Mouse (Mus musculus): ENCODE results near the gene Ccdc85c. TPM values are rescaled to one million over a fixed set of nuclear protein-coding genes. Genes with fewer than 3 reads are reported as not detected.
A peak's percentile ranks its signal among the peaks of the same experiment; 100 is the strongest.

The Ccdc85c gene
- polyA plus RNA-seq, 1 experiment from 2014 or later: 7.0 TPM

- no peaks in the 10 kb centered on the region for H3K27me3 ChIP-seq (ENCODE audit: control insufficient read depth, insufficient read depth, low read length)
- ATAC-seq (ENCODE audit: low FRiP score, low TSS enrichment) (no peak), DNase-seq (ENCODE audit: low spot score) (no peak)
- no peak overlapping the region for H3K4me2 ChIP-seq (replicated peaks; ENCODE audit: low read depth)
- H3K27ac ChIP-seq (replicated peaks): no peak overlapping the region
- no peaks in the 10 kb centered on the region; the same call in 1 of the 2 replicates for H3K4me1 ChIP-seq (replicated peaks; ENCODE audit: control insufficient read depth, insufficient read depth)
- TF ChIP-seq EP300 (optimal IDR thresholded peaks at IDR 0.05) (no peak), CTCF (IDR thresholded peaks at IDR 0.05; ENCODE audit: low read depth) (no peak)
- no peaks in the 10 kb centered on the region for H3K9me3 ChIP-seq (ENCODE audit: control insufficient read depth, low read length)
- no peaks in the 10 kb centered on the region for H3K36me3 ChIP-seq (ENCODE audit: control insufficient read depth, insufficient read depth, low read length)
- H3K9ac ChIP-seq (ENCODE audit: low read length): no peak overlapping the region
- 51% methylated on average over 18 of the region's 18 CpGs for WGBS
- no peak overlapping the region for H3K4me3 ChIP-seq (ENCODE audit: low read depth, low read length)
These were observed 61.9 kb downstream of the Ccdc85c start for GRCm38 (mm10) chr12:108213090-108214041.

- Histone ChIP-seq H3K36me3 (ENCODE audit: control insufficient read depth, insufficient read depth, low read length) (no peaks in the 10 kb centered on the region; the same call in 1 of the 2 replicates), H3K27ac (replicated peaks) (no peak overlapping the region), H3K4me1 (replicated peaks; ENCODE audit: control insufficient read depth, insufficient read depth) (no peaks in the 10 kb centered on the region), H3K9me3 (ENCODE audit: control insufficient read depth, low read length) (no peaks in the 10 kb centered on the region), H3K9ac (ENCODE audit: low read length) (no peak overlapping the region), H3K4me2 (replicated peaks; ENCODE audit: low read depth) (no peak overlapping the region), H3K27me3 (ENCODE audit: control insufficient read depth, insufficient read depth, low read length) (no peaks in the 10 kb centered on the region), H3K4me3 (ENCODE audit: low read depth, low read length) (no peak overlapping the region)
- ATAC-seq (ENCODE audit: low FRiP score, low TSS enrichment) (no peak), DNase-seq (ENCODE audit: low spot score) (no peak)
- WGBS: 86% methylated on average over 6 of the region's 6 CpGs
- TF ChIP-seq CTCF (IDR thresholded peaks at IDR 0.05; ENCODE audit: low read depth): no peak
- TF ChIP-seq EP300 (optimal IDR thresholded peaks at IDR 0.05): no peak
These were observed 62.7 kb downstream of the Ccdc85c start for GRCm38 (mm10) chr12:108212476-108212875.

GRCm38 (mm10) chr12:108212071-108212470 is 63.2 kb downstream of the Ccdc85c start:
- Histone ChIP-seq H3K9me3 (ENCODE audit: control insufficient read depth, low read length) (no peaks in the 10 kb centered on the region), H3K36me3 (ENCODE audit: control insufficient read depth, insufficient read depth, low read length) (no peaks in the 10 kb centered on the region; the same call in 1 of the 2 replicates), H3K27me3 (ENCODE audit: control insufficient read depth, insufficient read depth, low read length) (no peaks in the 10 kb centered on the region), H3K9ac (ENCODE audit: low read length) (no peak overlapping the region), H3K4me3 (ENCODE audit: low read depth, low read length) (no peak overlapping the region), H3K27ac (replicated peaks) (no peak overlapping the region), H3K4me1 (replicated peaks; ENCODE audit: control insufficient read depth, insufficient read depth) (no peaks in the 10 kb centered on the region), H3K4me2 (replicated peaks; ENCODE audit: low read depth) (no peak overlapping the region)
- TF ChIP-seq CTCF (IDR thresholded peaks at IDR 0.05; ENCODE audit: low read depth): no peak
- WGBS: 34% methylated on average over 3 of the region's 5 CpGs
- ATAC-seq (ENCODE audit: low FRiP score, low TSS enrichment) (no peak), DNase-seq (ENCODE audit: low spot score) (no peak)

GRCm38 (mm10) chr12:108210623-108211022 is 64.6 kb downstream of the Ccdc85c start:
- no peak overlapping the region for H3K4me2 ChIP-seq (replicated peaks; ENCODE audit: low read depth)
- no peak overlapping the region for H3K27ac ChIP-seq (replicated peaks)
- H3K9me3 ChIP-seq (ENCODE audit: control insufficient read depth, low read length): no peaks in the 10 kb centered on the region
- no peak for ATAC-seq (ENCODE audit: low FRiP score, low TSS enrichment)
- 88% methylated on average over 15 of the region's 15 CpGs for WGBS
- no peak for TF ChIP-seq EP300 (optimal IDR thresholded peaks at IDR 0.05)
- no peak for TF ChIP-seq CTCF (IDR thresholded peaks at IDR 0.05; ENCODE audit: low read depth)
- no peaks in the 10 kb centered on the region; the same call in 1 of the 2 replicates for H3K36me3 ChIP-seq (ENCODE audit: control insufficient read depth, insufficient read depth, low read length)
- H3K4me3 ChIP-seq (ENCODE audit: low read depth, low read length): no peak overlapping the region
- H3K9ac ChIP-seq (ENCODE audit: low read length): no peak overlapping the region
- no peaks in the 10 kb centered on the region for H3K27me3 ChIP-seq (ENCODE audit: control insufficient read depth, insufficient read depth, low read length)
- no peak for DNase-seq (ENCODE audit: low spot score)
- no peaks in the 10 kb centered on the region for H3K4me1 ChIP-seq (replicated peaks; ENCODE audit: control insufficient read depth, insufficient read depth)

GRCm38 (mm10) chr12:108208726-108209438 is 66.3 kb downstream of the Ccdc85c start:
- no peak overlapping the region for H3K27ac ChIP-seq (replicated peaks)
- WGBS: 29% methylated on average over 13 of the region's 13 CpGs
- TF ChIP-seq EP300 (optimal IDR thresholded peaks at IDR 0.05) (no peak), CTCF (IDR thresholded peaks at IDR 0.05; ENCODE audit: low read depth) (peak; percentile 90)
- no peaks in the 10 kb centered on the region for H3K9me3 ChIP-seq (ENCODE audit: control insufficient read depth, low read length)
- H3K4me1 ChIP-seq (replicated peaks; ENCODE audit: control insufficient read depth, insufficient read depth): no peaks in the 10 kb centered on the region
- H3K36me3 ChIP-seq (ENCODE audit: control insufficient read depth, insufficient read depth, low read length): peaks cover 2% of the 10 kb centered on the region; the same call in 1 of the 2 replicates
- DNase-seq (ENCODE audit: low spot score) (peak; percentile 78), ATAC-seq (ENCODE audit: low FRiP score, low TSS enrichment) (peak; percentile 33; the same call in 1 of the 2 replicates)
- no peak overlapping the region for H3K4me3 ChIP-seq (ENCODE audit: low read depth, low read length)
- no peak overlapping the region for H3K9ac ChIP-seq (ENCODE audit: low read length)
- H3K27me3 ChIP-seq (ENCODE audit: control insufficient read depth, insufficient read depth, low read length): no peaks in the 10 kb centered on the region
- H3K4me2 ChIP-seq (replicated peaks; ENCODE audit: low read depth): no peak overlapping the region

Measured in stomach, postnatal 0 days (tissue).